Mouse (Mus musculus): ENCODE measurements around the gene Cd151. TPM values are rescaled to one million over a fixed set of nuclear protein-coding genes. Genes with fewer than 3 reads are reported as not detected.
A peak's percentile ranks its signal among the peaks of the same experiment; 100 is the strongest.
"Not testable (repeated sequence)": the region's sequence is repeated elsewhere in the genome, so short reads cannot be mapped to it uniquely, and the experiment has no call there.

Gene Cd151
- polyA plus RNA-seq, 1 experiment from 2014 or later, result 54.9 TPM

DNA sequence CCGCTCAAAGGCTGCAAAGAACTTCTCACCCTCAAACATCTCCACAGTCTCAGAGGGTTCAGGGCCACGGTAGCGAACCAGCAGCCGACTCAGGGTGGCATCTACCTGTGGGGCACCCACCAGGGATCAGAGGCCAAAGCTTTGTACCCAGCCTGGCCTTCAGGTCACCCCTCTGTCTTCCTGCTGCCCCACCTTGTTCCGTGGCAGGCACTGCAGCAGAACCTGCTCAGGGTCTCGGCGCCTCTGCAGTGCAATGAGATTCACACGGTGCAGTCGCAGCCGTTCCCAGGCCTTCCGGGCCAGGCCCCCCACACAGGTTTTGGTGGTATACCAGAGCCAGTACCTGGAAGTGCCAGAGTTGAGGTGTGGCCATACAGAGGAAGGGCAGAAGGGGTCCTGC is 27.4 kb upstream of the Cd151 start:
- Histone ChIP-seq H3K4me2 (ENCODE audit: low read depth, low read length) (no peak overlapping the region), H3K27ac (replicated peaks; ENCODE audit: low read depth, low read length) (no peak overlapping the region), H3K4me1 (ENCODE audit: control insufficient read depth, insufficient read depth, low read length) (peaks cover 32% of the 10 kb centered on the region), H3K36me3 (ENCODE audit: control insufficient read depth, insufficient read depth, low read length) (peaks cover 36% of the 10 kb centered on the region), H3K9ac (ENCODE audit: low read depth, low read length) (no peak overlapping the region), H3K9me3 (ENCODE audit: control insufficient read depth, low read length) (no peaks in the 10 kb centered on the region), H3K27me3 (replicated peaks; ENCODE audit: control insufficient read depth, insufficient read depth, low read length) (no peaks in the 10 kb centered on the region), H3K4me3 (ENCODE audit: low read depth, low read length) (no peak overlapping the region)
- no peak for DNase-seq (ENCODE audit: low spot score)
- ATAC-seq (ENCODE audit: low read depth), result no peak
- WGBS, result 90% methylated on average over 8 of the region's 11 CpGs

DNA sequence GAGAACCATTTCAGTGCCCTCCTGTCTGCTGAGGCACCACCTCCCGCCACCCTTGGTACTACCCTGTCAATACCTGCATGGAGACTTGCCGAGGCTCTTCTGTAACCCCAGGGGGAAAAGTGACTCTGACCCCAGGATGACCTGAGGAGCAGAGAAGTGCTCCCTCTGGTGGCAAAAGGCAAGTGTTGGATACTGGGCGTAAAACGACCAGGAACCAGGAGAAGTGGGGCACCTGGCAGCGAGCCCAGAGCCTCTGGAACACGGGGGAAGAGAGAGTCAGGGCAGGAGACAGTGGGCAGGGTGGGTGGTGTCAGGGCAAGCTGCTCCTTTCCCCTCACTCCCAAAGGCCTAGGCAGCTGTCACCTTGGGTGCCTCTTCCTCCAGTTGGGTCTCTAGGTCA is 26.6 kb upstream of the Cd151 start:
- Histone ChIP-seq H3K4me2 (ENCODE audit: low read depth, low read length) (no peak overlapping the region), H3K36me3 (ENCODE audit: control insufficient read depth, insufficient read depth, low read length) (peaks cover 36% of the 10 kb centered on the region), H3K9me3 (ENCODE audit: control insufficient read depth, low read length) (no peaks in the 10 kb centered on the region), H3K27ac (replicated peaks; ENCODE audit: low read depth, low read length) (no peak overlapping the region), H3K27me3 (replicated peaks; ENCODE audit: control insufficient read depth, insufficient read depth, low read length) (no peaks in the 10 kb centered on the region), H3K4me1 (ENCODE audit: control insufficient read depth, insufficient read depth, low read length) (peaks cover 28% of the 10 kb centered on the region), H3K9ac (ENCODE audit: low read depth, low read length) (no peak overlapping the region), H3K4me3 (ENCODE audit: low read depth, low read length) (no peak overlapping the region)
- 24% methylated on average over 6 of the region's 6 CpGs for WGBS
- peak; percentile 61 for DNase-seq (ENCODE audit: low spot score)
- no peak for ATAC-seq (ENCODE audit: low read depth)

DNA sequence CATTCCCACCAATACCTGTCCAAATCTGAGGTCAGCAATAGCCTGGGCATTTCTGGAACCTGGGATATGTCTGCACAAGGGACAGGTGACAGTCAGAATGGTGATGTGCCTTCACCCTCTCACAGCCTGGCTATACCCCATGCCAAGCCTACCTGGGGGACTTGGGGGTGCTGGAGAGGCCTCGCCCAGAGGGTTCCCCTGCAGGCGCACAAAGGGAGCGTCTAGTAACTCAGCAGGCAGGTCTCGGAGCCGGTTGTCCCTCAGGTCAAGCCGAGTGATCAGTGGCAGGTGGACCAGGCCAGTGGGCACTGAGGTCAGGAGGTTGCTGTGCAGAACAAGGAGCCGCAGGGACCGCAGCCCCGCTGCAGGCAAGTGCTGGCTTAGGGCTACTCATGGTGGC is 25.7 kb upstream of the Cd151 start:
- H3K9me3 ChIP-seq (ENCODE audit: control insufficient read depth, low read length), result no peaks in the 10 kb centered on the region
- no peak for DNase-seq (ENCODE audit: low spot score)
- H3K27ac ChIP-seq (replicated peaks; ENCODE audit: low read depth, low read length), result no peak overlapping the region
- 88% methylated on average over 9 of the region's 9 CpGs for WGBS
- ATAC-seq (ENCODE audit: low read depth), result no peak
- H3K4me3 ChIP-seq (ENCODE audit: low read depth, low read length), result no peak overlapping the region
- no peaks in the 10 kb centered on the region for H3K27me3 ChIP-seq (replicated peaks; ENCODE audit: control insufficient read depth, insufficient read depth, low read length)
- peaks cover 36% of the 10 kb centered on the region for H3K36me3 ChIP-seq (ENCODE audit: control insufficient read depth, insufficient read depth, low read length)
- H3K9ac ChIP-seq (ENCODE audit: low read depth, low read length), result 0 out of 2 replicates have a peak overlapping the region, but pooled peaks have one; percentile 45
- H3K4me2 ChIP-seq (ENCODE audit: low read depth, low read length), result no peak overlapping the region
- H3K4me1 ChIP-seq (ENCODE audit: control insufficient read depth, insufficient read depth, low read length), result peaks cover 22% of the 10 kb centered on the region

DNA sequence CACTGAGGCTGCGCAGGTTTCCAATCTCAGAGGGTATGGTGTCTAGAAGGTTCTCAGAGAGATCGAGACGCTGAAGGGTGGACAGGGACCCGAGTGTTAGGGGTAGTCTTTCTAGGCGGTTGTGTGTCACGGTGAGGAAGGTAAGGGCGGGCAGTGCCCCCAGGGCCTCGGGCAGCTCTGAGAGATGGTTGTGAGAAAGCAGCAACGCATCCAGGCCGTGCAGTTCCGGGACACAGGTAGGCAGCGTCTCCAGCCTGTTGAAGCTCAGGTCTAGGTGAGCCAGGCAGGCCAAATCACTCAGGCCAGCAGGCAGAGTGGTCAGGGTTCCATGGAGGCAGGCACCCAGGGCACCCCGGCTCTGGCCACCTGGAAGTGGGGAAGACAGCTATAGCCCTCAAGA is 25.0 kb upstream of the Cd151 start:
- ATAC-seq (ENCODE audit: low read depth), result no peak
- no peak overlapping the region; the same call in 1 of the 2 replicates for H3K4me3 ChIP-seq (ENCODE audit: low read depth, low read length)
- H3K4me1 ChIP-seq (ENCODE audit: control insufficient read depth, insufficient read depth, low read length), result peaks cover 15% of the 10 kb centered on the region
- H3K9ac ChIP-seq (ENCODE audit: low read depth, low read length), result peak overlapping the region; percentile 45
- H3K36me3 ChIP-seq (ENCODE audit: control insufficient read depth, insufficient read depth, low read length), result peaks cover 36% of the 10 kb centered on the region
- peak overlapping the region; percentile 67 for H3K4me2 ChIP-seq (ENCODE audit: low read depth, low read length)
- no peaks in the 10 kb centered on the region for H3K27me3 ChIP-seq (replicated peaks; ENCODE audit: control insufficient read depth, insufficient read depth, low read length)
- H3K9me3 ChIP-seq (ENCODE audit: control insufficient read depth, low read length), result no peaks in the 10 kb centered on the region
- H3K27ac ChIP-seq (replicated peaks; ENCODE audit: low read depth, low read length), result no peak overlapping the region
- 87% methylated on average over 11 of the region's 13 CpGs for WGBS
- DNase-seq (ENCODE audit: low spot score), result no peak

DNA sequence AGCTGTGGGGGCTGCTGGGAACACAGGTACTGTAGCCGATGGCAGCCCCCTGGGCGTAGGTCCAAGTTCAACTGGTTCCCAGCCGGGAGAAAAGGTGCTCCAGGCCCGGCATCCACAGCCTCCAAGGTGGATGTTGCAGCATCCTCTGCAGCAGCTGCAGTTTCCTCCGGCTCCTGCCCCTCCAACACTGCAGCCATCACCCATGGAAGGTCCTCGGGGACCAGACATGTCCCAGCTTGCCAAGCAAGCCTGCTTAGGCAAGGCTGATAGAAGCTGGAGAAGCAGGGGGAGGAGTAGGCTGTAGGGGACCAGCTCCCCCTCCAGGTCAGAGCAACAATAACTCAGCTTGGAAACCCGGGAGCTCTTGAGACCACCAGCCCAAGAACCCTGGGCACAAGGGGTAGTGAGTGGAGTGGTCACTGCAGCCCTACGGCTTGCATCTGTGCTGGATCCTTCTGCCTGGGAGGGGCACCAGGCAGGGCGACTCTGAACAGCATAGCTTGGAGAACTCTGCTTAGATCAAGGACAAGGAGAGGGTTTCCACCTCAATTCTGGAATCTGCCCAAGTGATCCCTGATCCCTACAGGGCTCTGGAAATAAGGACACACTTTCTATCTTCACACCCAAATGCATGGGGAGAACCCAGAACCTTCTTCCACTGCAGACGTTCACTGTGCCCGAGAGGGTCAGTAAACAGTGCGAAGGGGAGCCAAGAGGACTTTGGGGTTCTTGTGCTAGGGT is 23.9 kb upstream of the Cd151 start:
- H3K36me3 ChIP-seq (ENCODE audit: control insufficient read depth, insufficient read depth, low read length), result peaks cover 35% of the 10 kb centered on the region
- peak overlapping the region; percentile 40 for H3K4me3 ChIP-seq (ENCODE audit: low read depth, low read length)
- peak; percentile 20 for ATAC-seq (ENCODE audit: low read depth)
- 0 out of 2 replicates have a peak overlapping the region, but pooled peaks have one; percentile 4 for H3K27ac ChIP-seq (replicated peaks; ENCODE audit: low read depth, low read length)
- H3K4me1 ChIP-seq (ENCODE audit: control insufficient read depth, insufficient read depth, low read length), result peaks cover 17% of the 10 kb centered on the region
- no peaks in the 10 kb centered on the region for H3K9me3 ChIP-seq (ENCODE audit: control insufficient read depth, low read length)
- H3K4me2 ChIP-seq (ENCODE audit: low read depth, low read length), result peak overlapping the region; percentile 67
- H3K9ac ChIP-seq (ENCODE audit: low read depth, low read length), result peak overlapping the region; percentile 56
- H3K27me3 ChIP-seq (replicated peaks; ENCODE audit: control insufficient read depth, insufficient read depth, low read length), result no peaks in the 10 kb centered on the region
- DNase-seq (ENCODE audit: low spot score), result peak; percentile 84
- 14% methylated on average over 9 of the region's 12 CpGs for WGBS

DNA sequence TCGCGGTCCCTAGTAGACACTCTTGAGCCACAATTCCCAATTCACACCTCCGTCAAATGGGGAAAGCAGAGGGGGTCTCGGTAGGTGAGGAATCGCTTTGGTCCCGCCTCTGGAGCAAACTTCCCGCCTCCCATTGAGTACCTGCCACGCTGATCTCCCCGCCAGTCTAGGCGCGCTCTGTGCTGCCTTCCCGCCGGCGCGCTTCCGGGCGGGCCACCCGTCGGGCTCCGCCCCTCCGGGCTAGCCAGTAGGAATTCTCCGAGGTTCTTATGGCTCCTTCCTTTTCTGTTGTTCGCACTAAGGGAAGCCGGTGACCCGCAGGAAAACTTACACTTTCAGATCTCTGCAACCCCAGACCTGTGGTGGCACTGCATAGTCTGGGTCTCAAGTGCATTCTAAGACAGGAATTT is 23.4 kb upstream of the Cd151 start, which contains the start of gene Pidd1:
TSS of gene Pidd1 (minus strand) at position 198 of the 410 bp plus-strand sequence.
- peak within 1 kb of the TSS; percentile 4; the same call in 1 of the 2 replicates for H3K27ac ChIP-seq (replicated peaks; ENCODE audit: low read depth, low read length)
- peak; percentile 63 for ATAC-seq (ENCODE audit: low read depth)
- WGBS, result under 1% methylated on average over 22 of the region's 25 CpGs

DNA sequence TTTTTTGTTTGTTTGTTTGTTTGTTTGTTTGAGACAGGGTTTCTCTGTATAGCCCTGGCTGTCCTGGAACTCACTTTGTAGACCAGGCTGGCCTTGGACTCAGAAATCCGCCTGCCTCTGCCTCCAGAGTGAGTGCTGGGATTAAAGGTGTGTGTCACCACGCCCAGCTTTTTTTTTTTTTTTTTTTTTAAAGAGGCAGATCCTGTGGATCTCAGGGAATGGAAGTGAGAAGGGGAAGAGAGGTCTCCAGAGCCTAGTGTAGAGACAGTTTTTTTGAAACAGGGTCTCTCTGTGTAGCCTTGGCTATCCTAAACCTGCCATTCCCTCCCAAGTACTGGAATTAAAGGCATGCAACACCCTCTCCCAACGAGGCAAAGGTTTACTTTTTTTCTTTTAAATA is 20.8 kb upstream of the Cd151 start:
- 84% methylated on average over 3 of the region's 3 CpGs for WGBS

More for the DNA sequence above, 23.4 kb upstream of the Cd151 start, which contains the start of gene Pidd1:
- Histone ChIP-seq H3K4me2 (ENCODE audit: low read depth, low read length) (peak within 1 kb of the TSS; percentile 67), H3K4me1 (ENCODE audit: control insufficient read depth, insufficient read depth, low read length) (peaks cover 23% of the 10 kb centered on the region), H3K9me3 (ENCODE audit: control insufficient read depth, low read length) (no peaks in the 10 kb centered on the region), H3K36me3 (ENCODE audit: control insufficient read depth, insufficient read depth, low read length) (peaks cover 34% of the 10 kb centered on the region), H3K4me3 (ENCODE audit: low read depth, low read length) (peak within 1 kb of the TSS; percentile 40), H3K27me3 (replicated peaks; ENCODE audit: control insufficient read depth, insufficient read depth, low read length) (no peaks in the 10 kb centered on the region), H3K9ac (ENCODE audit: low read depth, low read length) (peak within 1 kb of the TSS; percentile 56)
- peak; percentile 92 for DNase-seq (ENCODE audit: low spot score)

DNA sequence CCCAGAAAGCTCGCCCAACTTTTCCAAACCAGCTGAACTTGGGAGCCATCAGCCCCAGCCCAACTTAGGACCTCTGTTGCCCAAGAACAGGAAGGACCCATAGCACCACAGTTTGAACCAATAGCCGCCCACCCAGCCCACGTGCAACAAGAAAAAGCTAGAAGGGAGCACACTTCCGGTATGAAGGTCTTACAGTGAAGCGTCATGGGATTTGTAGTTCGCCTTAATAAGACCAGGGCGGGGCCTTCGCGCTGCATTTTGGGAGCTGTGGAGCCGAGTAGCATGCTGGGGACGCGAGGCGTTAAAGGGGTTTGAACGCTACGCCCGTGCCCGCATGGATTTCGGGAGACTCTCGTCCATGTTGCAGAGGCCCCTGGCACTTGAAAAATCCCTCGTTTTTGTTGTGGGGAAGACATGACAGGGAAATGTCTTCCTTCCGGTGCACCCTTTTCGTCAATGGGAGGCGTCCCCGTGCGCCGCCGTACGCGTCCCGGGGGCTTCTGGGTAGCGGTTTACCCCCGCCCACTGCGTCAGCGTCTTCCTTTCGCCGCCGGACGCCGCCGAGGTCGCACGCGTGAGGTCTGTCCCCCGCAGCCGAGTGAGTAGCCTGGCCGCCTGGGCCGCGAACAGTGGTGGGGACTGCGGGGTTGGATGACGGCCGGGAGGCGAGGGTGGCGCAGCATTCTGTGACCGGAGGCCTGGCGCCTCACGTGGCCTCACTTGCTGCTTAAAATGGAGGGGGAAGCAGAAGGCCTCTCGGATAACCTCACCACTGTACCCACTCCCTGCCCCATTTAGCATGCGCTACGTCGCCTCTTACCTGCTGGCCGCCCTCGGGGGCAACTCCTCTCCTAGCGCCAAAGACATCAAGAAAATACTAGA is 19.8 kb upstream of the Cd151 start, which contains the start of gene Rplp2:
TSS of gene Rplp2 (plus strand) at position 261 of the 882 bp plus-strand sequence.
- Histone ChIP-seq H3K36me3 (ENCODE audit: control insufficient read depth, insufficient read depth, low read length) (peaks cover 40% of the 10 kb centered on the region), H3K9me3 (ENCODE audit: control insufficient read depth, low read length) (no peaks in the 10 kb centered on the region), H3K4me1 (ENCODE audit: control insufficient read depth, insufficient read depth, low read length) (peaks cover 21% of the 10 kb centered on the region), H3K9ac (ENCODE audit: low read depth, low read length) (peak within 1 kb of the TSS; percentile 93), H3K4me2 (ENCODE audit: low read depth, low read length) (peak within 1 kb of the TSS; percentile 91), H3K27me3 (replicated peaks; ENCODE audit: control insufficient read depth, insufficient read depth, low read length) (no peaks in the 10 kb centered on the region), H3K4me3 (ENCODE audit: low read depth, low read length) (peak within 1 kb of the TSS; percentile 85), H3K27ac (replicated peaks; ENCODE audit: low read depth, low read length) (peak within 1 kb of the TSS; percentile 86)
- under 1% methylated on average over 41 of the region's 63 CpGs for WGBS
- ATAC-seq (ENCODE audit: low read depth), result peak; percentile 92
- peak; percentile 99 for DNase-seq (ENCODE audit: low spot score)

More for the DNA sequence above, 20.8 kb upstream of the Cd151 start:
- H3K9ac ChIP-seq (ENCODE audit: low read depth, low read length); H3K4me3 ChIP-seq (ENCODE audit: low read depth, low read length); DNase-seq (ENCODE audit: low spot score); H3K27ac ChIP-seq (replicated peaks; ENCODE audit: low read depth, low read length); ATAC-seq (ENCODE audit: low read depth); H3K27me3 ChIP-seq (replicated peaks; ENCODE audit: control insufficient read depth, insufficient read depth, low read length); H3K9me3 ChIP-seq (ENCODE audit: control insufficient read depth, low read length): not testable (repeated sequence)
- Histone ChIP-seq H3K4me1 (ENCODE audit: control insufficient read depth, insufficient read depth, low read length) (peaks cover 23% of the 10 kb centered on the region), H3K36me3 (ENCODE audit: control insufficient read depth, insufficient read depth, low read length) (peaks cover 38% of the 10 kb centered on the region), H3K4me2 (ENCODE audit: low read depth, low read length) (peak overlapping the region; percentile 91; the same call in 1 of the 2 replicates)
